Mouse (Mus musculus) thymus, postnatal 25 days (tissue): ENCODE data around the gene Nhs.

Experiments
- DNase-seq: peaks from one replicate; pipeline ENCODE4 v3.0.0; 2022

Nhs gene

DNA sequence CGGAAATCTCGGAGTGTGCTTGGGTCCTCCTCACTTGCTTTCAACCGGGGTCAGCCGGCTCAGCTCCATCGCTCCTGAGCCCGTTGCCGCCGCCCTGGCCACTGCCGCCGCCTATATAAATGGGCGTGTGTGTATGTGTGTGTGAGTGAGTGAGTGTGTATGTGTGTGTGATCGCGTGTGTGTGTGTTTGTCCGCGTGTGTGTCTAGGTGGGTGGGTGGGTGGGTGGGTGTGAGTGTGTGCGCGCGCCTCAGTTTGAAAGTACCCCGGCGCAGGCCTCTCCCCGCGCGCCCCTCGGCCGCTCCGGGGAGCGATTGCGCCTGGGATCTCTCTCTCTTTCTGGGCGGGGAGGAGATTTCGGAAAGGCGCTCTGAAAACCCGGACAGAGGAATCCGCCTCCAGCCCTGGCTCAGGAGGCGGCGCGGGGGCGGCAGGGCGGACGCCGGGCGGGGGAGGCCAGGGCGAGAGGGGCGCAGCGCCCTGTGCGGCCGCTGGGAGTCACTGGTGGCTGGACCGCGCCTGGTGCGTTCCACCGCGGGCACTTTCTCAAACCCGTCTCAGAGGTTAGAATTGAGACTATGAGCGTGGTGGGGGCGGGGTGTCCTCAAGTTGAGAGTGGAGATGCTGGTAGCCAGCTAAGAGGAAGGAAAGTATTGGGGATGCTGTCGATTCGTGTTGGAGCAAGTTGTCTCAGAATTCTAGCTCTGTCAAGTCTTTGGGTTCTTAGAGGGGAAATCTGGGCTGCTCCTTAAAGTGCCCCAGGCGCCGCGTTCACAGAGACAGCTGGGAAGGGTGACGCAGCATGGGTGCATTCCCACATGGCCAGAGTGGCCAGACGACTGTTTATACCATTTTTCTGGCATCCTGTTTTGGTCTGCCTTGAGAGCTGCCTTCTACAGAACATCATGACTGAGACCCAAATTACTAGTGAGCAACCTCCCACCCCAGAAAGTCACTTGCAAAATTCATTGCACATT lies at the start of gene Nhs:
Nhs (minus strand) TSS at position 94 of the 975 bp plus-strand sequence.
- DNase-seq, result no peak

- DNase-seq, result no peak
These were observed 46.9 kb upstream of the Nhs start for GRCm38 (mm10) chrX:162206350-162206884.

GRCm38 (mm10) chrX:162158743-162159636 lies 540 bp downstream of the Nhs start:
- DNase-seq, result no peak

- DNase-seq, result no peak
These were observed 1.4 kb downstream of the Nhs start for GRCm38 (mm10) chrX:162158142-162158541.

GRCm38 (mm10) chrX:162137807-162138206 lies 21.7 kb downstream of the Nhs start:
- DNase-seq, result no peak

DNA sequence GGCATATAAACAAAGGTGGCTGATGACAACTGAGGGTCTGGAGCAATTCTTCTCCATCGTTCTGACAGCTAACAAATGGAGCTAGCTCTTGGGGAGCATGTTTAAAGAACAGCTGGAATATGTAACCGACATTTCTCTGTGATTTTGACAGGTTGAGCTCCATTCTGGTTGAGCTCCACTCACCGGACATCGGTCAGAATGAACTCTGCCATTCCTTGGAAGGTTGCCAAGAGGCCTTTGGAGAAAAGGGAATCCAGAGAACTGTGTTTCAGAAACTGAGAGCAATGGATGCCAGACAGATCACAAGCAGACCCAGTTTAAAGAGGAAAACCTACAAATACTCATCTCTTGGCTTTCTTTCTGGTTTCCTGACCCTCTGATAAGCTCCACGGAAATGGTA lies 46.3 kb downstream of the Nhs start:
- no peak for DNase-seq

- no peak for DNase-seq
These were observed 56.6 kb downstream of the Nhs start for GRCm38 (mm10) chrX:162102802-162103434.

- DNase-seq, result no peak
These were observed 61.2 kb downstream of the Nhs start for GRCm38 (mm10) chrX:162098364-162098763.

GRCm38 (mm10) chrX:162087291-162087690 lies 72.2 kb downstream of the Nhs start:
- no peak for DNase-seq

GRCm38 (mm10) chrX:162085897-162086200 lies 73.7 kb downstream of the Nhs start:
- DNase-seq, result no peak

DNA sequence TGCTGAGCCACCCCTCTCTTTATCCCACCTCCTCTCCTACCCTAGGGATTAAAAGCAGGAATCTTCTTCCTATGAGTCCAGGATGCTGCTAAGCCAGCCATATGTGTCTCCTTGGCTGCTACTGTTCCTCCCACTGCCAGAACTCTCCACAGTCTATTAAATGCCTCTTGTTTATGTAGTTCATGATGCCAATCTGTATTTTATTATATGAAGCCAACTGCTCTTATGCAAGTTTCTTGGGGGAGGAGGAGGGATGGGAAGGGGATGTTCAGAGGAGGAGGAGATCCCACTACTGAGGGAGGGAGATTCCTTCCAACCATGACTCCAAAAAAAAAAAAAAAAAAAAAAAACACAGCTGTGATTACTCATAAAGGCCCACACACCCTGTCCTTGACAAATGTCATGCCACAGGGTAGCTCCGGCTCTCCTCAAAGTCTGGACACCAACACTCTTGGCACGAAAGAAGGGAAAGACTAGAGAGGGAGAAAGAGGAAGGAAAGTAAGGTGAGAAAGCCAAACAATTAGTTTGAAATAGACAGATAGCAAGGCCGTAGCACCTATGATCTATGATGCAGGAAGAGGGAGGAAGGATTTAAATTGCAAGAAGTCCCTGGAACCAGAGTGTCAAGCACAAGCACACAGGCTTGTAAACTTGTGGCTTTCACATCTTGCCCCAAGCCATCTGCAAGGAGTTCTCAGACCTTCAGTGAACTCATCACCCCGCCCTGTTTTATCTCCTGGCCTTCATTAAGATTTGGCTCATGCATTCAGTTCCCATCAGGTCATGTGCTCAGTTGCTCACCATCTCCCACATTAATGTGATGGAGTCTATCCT lies 74.3 kb downstream of the Nhs start:
- DNase-seq, result no peak

DNA sequence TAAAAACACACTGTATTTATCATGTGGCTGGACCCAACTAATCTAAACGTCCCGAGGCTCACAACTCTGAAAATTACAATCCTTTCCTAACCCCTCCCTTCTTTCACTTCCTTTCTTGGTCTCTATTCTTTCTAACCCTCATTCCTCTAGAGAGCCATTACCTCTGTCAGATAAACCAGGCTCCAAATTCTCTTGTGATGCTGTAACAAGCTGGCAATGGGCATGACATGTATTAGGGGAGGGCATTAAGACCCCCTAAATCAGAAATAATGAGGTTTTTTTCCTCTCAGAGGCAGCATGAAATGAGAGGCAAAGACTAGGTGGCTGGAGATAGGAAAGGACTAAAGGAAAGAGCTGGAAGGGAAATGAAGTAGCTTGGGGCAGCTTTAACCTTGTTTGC lies 96.4 kb downstream of the Nhs start:
- DNase-seq, result no peak

DNA sequence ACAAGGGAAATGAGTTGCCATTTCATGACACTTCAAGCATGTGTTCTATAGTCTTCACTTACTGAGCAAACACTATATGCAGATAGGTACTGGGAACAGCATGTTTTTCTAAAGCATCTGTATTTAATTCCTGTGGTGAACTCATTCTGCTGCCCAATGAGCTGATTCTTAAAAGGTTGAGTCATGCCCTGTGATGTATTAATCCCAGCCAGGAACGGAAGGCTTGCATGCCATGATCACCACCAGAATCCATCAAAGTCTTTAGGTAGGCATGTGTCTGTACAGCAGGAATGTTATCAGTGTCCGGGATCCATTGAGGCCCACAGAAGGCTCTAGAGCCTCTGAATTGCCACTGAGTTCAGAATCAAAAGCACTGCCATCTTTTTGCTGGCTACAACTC lies 103.9 kb downstream of the Nhs start:
- no peak for DNase-seq

- DNase-seq, result no peak
These were observed 106.0 kb downstream of the Nhs start for GRCm38 (mm10) chrX:162053566-162053965.

DNA sequence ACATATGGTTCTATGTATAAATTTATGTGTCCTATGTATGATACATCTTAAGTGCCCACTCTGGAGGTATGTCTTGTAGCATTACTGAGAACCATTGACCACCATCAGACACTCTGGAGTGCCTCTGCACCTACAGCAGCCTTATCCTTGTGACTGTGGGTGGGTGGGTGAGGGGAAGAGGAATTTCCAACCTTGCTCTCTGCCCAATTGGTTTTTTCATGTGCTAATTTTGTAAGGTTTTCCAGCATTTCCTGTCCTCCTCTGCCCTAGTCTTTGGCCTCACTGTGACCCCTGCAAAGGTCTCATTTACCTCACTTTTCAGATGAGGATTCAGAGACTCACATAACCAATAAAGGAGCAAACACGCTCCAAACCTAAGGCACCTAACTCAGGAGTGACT lies 107.0 kb downstream of the Nhs start:
- no peak for DNase-seq

GRCm38 (mm10) chrX:162049616-162050015 lies 109.9 kb downstream of the Nhs start:
- no peak for DNase-seq

GRCm38 (mm10) chrX:162045527-162045926 lies 114.0 kb downstream of the Nhs start:
- no peak for DNase-seq

GRCm38 (mm10) chrX:162044109-162044508 lies 115.4 kb downstream of the Nhs start:
- no peak for DNase-seq

GRCm38 (mm10) chrX:162025210-162025953 lies 134.1 kb downstream of the Nhs start:
- peak; percentile 56 for DNase-seq

DNA sequence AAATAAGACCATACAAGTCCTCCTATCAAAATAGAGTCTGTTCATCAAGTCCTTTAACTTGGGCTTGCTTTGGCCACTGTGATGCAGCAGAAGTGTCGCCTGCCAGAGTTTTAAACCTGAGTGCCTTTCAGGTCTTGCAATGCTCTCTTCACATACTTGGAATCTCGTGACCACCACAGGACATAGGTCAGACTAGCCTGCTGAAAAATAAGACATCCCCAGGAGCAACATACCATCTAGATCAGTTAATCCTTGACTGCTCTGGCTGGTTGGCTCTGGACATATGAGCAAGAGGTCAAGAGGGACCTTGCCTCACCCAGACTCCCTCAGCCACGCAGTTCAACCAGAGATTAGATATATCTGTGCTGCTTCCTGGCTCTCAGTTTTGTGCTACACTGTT lies 137.8 kb downstream of the Nhs start:
- DNase-seq, result no peak

- no peak for DNase-seq
These were observed 139.4 kb downstream of the Nhs start for GRCm38 (mm10) chrX:162020039-162020566.
